Mouse (Mus musculus): Measurements from ENCODE around the gene Wasl.

GRCm38 (mm10) chr6:24657647-24658387, 7.0 kb downstream of the Wasl start:
- TF ChIP-seq POLR2A (IDR thresholded peaks at IDR 0.05; ENCODE audit: insufficient read length, low read depth) (no peak), REST (IDR thresholded peaks at IDR 0.05; ENCODE audit: insufficient read depth, insufficient read length) (no peak), MYOD1 (IDR thresholded peaks at IDR 0.05; ENCODE audit: control insufficient read depth in 1 of 3, insufficient read length in 2 of 3, low read depth in 2 of 3) (no peak), TCF3 (IDR thresholded peaks at IDR 0.05; ENCODE audit: insufficient read length, low read depth) (no peak), POLR2AphosphoS2 (IDR thresholded peaks at IDR 0.05; ENCODE audit: insufficient read length, low read depth) (no peak), SRF (IDR thresholded peaks at IDR 0.05; ENCODE audit: control insufficient read depth, insufficient read length, low read depth) (no peak), MAX (IDR thresholded peaks at IDR 0.05; ENCODE audit: low read depth) (no peak), E2F4 (IDR thresholded peaks at IDR 0.05; ENCODE audit: insufficient read depth) (no peak), CEBPB (IDR thresholded peaks at IDR 0.05; ENCODE audit: insufficient read depth, poor library complexity, severe bottlenecking) (no peak), TCF12 (IDR thresholded peaks at IDR 0.05; ENCODE audit: insufficient read depth, poor library complexity, severe bottlenecking) (no peak)
